Mouse (Mus musculus) heart, postnatal 4 days (tissue): ENCODE measurements around the gene Arhgap35. TPM values are rescaled to one million over a fixed set of nuclear protein-coding genes. Genes with fewer than 3 reads are reported as not detected.

Source experiments
- DNase-seq: peaks from one replicate; pipeline ENCODE4 v3.0.0; 2021
- total RNA-seq, 2 experiments: library from RNA; stranded (reverse); gene quantifications; 2 replicates each; pipeline ENCODE4 v1.2.3; 2021

Arhgap35 gene
- total RNA-seq, 2 experiments from 2014 or later = 71.9 to 74.5 TPM

GRCm38 (mm10) chr7:16465568-16465967 is 149.2 kb downstream of the Arhgap35 start:
- no peak for DNase-seq

- peak; percentile 83 for DNase-seq
These were observed 149.6 kb downstream of the Arhgap35 start for GRCm38 (mm10) chr7:16465160-16465559.

GRCm38 (mm10) chr7:16463214-16463613 is 151.6 kb downstream of the Arhgap35 start:
- peak; percentile 94 for DNase-seq

GRCm38 (mm10) chr7:16461705-16462104 is 153.1 kb downstream of the Arhgap35 start:
- no peak for DNase-seq

GRCm38 (mm10) chr7:16461151-16461550 is 153.6 kb downstream of the Arhgap35 start:
- no peak for DNase-seq

- no peak for DNase-seq
These were observed 154.2 kb downstream of the Arhgap35 start for GRCm38 (mm10) chr7:16460566-16460965.

GRCm38 (mm10) chr7:16456289-16456688 is 158.5 kb downstream of the Arhgap35 start:
- DNase-seq = no peak

- no peak for DNase-seq
These were observed 159.8 kb downstream of the Arhgap35 start for GRCm38 (mm10) chr7:16455016-16455415.

- DNase-seq = peak; percentile 47
These were observed 161.6 kb downstream of the Arhgap35 start for GRCm38 (mm10) chr7:16453118-16453711.

GRCm38 (mm10) chr7:16452587-16453073 is 162.2 kb downstream of the Arhgap35 start, which contains the start of gene Tmem160:
Tmem160 (plus strand) TSS chr7:16452779.
- peak; percentile 89 for DNase-seq

GRCm38 (mm10) chr7:16451656-16452055 is 163.1 kb downstream of the Arhgap35 start:
- no peak for DNase-seq

Other genes starting within 250 kb of the Arhgap35 start
- gene Sae1, start 227.2 kb downstream of the Arhgap35 start, total RNA-seq = 100 to 1,000 TPM; 105 to 110 TPM
- 10 to 100 TPM; 36.8 to 39.3 TPM for gene Zc3h4, start 214.1 kb downstream of the Arhgap35 start, total RNA-seq
- gene Tmem160, start 162.2 kb downstream of the Arhgap35 start, total RNA-seq = 10 to 100 TPM; 70.3 to 77.9 TPM
- gene Npas1, start 137.3 kb downstream of the Arhgap35 start, total RNA-seq = not detected
- under 1 TPM; 0.38 to 0.64 TPM for gene Ceacam15, start 60.7 kb upstream of the Arhgap35 start, total RNA-seq
- gene Ceacam9, start 106.9 kb upstream of the Arhgap35 start, total RNA-seq = not detected
- 100 to 1,000 TPM; 127 to 129 TPM for gene Ap2s1, start 123.4 kb upstream of the Arhgap35 start, total RNA-seq
- gene Slc1a5, start 166.3 kb upstream of the Arhgap35 start, total RNA-seq = 10 to 100 TPM; 28.4 to 28.7 TPM
- gene Strn4, start 200.9 kb upstream of the Arhgap35 start, total RNA-seq = 10 to 100 TPM; 87.0 to 99.9 TPM
- gene Fkrp, start 201.7 kb upstream of the Arhgap35 start, total RNA-seq = 10 to 100 TPM; 45.0 to 49.2 TPM
- 10 to 100 TPM; 23.0 to 23.4 TPM for gene Prkd2, start 227.9 kb upstream of the Arhgap35 start, total RNA-seq